8 mouse cellular contexts compared by ENCODE assay signal in genomic region chr17:35879245-35880057, GRCm38 (mm10). TPM values are rescaled to one million over a fixed set of nuclear protein-coding genes. Genes with fewer than 3 reads are reported as not detected.
DNase-seq lines count a peak whose midpoint lies in the region; ATAC-seq and TF ChIP-seq lines count a peak whose summit lies in the region.

Gene Dhx16, plus strand, starts transcription at chr17:35879819.

- H3K4me3 ChIP-seq in hindbrain, embryonic 13.5 days, result peak within 1 kb of the TSS; percentile 94

- POLR2A ChIA-PET in Patski (lab: Charles Lee), result interaction anchor here (1.0 to 1.9 kb wide), 4 partner anchors 11 to 21 kb away, joined by 3 to 5 read pairs (median 4); partner anchors contain the start of gene 2310061I04Rik

- H3K9me3 ChIP-seq in hindbrain, embryonic 13.5 days, result no peaks in the 10 kb centered on the region

- peaks cover 48% of the 10 kb centered on the region for H3K36me3 ChIP-seq in hindbrain, embryonic 13.5 days

- CTCF ChIA-PET in Patski (lab: Charles Lee), result interaction anchor here (0.6 to 3.9 kb wide), 15 partner anchors 9 to 1139 kb away, joined by 3 to 23 read pairs (median 4); no protein-coding TSS in a partner anchor

- no peaks in the 10 kb centered on the region for H3K27me3 ChIP-seq in Patski
- no peaks in the 10 kb centered on the region for H3K27me3 ChIP-seq in hindbrain, embryonic 13.5 days

- no peak for TF ChIP-seq CTCF in Patski (IDR thresholded peaks at IDR 0.05)

- peak; percentile 92 for ATAC-seq in Patski
- ATAC-seq in hindbrain, embryonic 13.5 days (ENCODE audit: low FRiP score), result peak; percentile 93

- 5% methylated on average over 66 of the region's 66 CpGs for WGBS in hindbrain, embryonic 13.5 days

- no peak for DNase-seq in Patski (ENCODE audit: low read depth, low spot score)
- DNase-seq in cerebellum, postnatal 14 days, result peak; percentile 97 to 99
- DNase-seq in frontal cortex, postnatal 14 days (ENCODE audit: low spot score in 2 of 2), result peak; percentile 91 to 93
- peak; percentile 94 for DNase-seq in layer of hippocampus, postnatal 36 days
- DNase-seq in lung, postnatal 36 days, result peak; percentile 98
- DNase-seq in retina, postnatal 1 day, result peak; percentile 98
- peak; percentile 87 to 89 for DNase-seq in urinary bladder, adult 18-20 months (ENCODE audit: low spot score in 2 of 2)

- H3K4me2 ChIP-seq in hindbrain, embryonic 13.5 days, result peak within 1 kb of the TSS; percentile 86

- peaks cover 19% of the 10 kb centered on the region for H3K4me1 ChIP-seq in hindbrain, embryonic 13.5 days (replicated peaks)

- peak within 1 kb of the TSS; percentile 84 for H3K27ac ChIP-seq in hindbrain, embryonic 13.5 days

- in situ Hi-C loops in Patski (cut with MboI; ENCODE audit: low pct_unique_long_range_greater_than_20kb), result loop anchor here (10.0 kb wide), 1 partner anchor 295 kb away; no protein-coding TSS in a partner anchor

- H3K9ac ChIP-seq in hindbrain, embryonic 13.5 days, result peak within 1 kb of the TSS; percentile 94

RNA-seq across cellular contexts. Expression of gene Dhx16, which starts in this region (rescaled TPM):
- polyA plus RNA-seq in Patski (2021), result 68.9 TPM
- 28.6 and 35.3 TPM in 2 replicates for polyA plus RNA-seq in hindbrain, embryonic 13.5 days (2015; fragmentation: Nextera tagmentation; extraction: Ambion mirVana)
- total RNA-seq in layer of hippocampus, postnatal 36 days (2021), result 10 to 100 TPM; 32.0 to 37.4 TPM
